Mouse (Mus musculus) layer of hippocampus, adult 18-20 months (tissue): ENCODE measurements around the gene Vldlr. TPM values are rescaled to one million over a fixed set of nuclear protein-coding genes. Genes with fewer than 3 reads are reported as not detected.

Experiments
- DNase-seq, 2 experiments: peaks; one replicate each; pipeline ENCODE4 v3.0.0; 2022; ENCODE audit warnings: low spot score in 2 of 2
- long read RNA-seq: library from polyadenylated mRNA; stranded (forward); transcript quantifications from one replicate; pipeline ENCODE4 v2.0.0, GENCODE M21; 2021
- total RNA-seq, 2 experiments: library from RNA; stranded (reverse); gene quantifications; 2 replicates each; pipeline ENCODE4 v1.2.3; 2021

Vldlr gene
- total RNA-seq: 10 to 100 TPM; 48.9 to 49.2 TPM
- long read RNA-seq, full-length matches to known transcripts: 16 of 35 reads
- long read RNA-seq, partial matches to known transcripts: 15 of 35 reads
- long read RNA-seq, other reads (novel, unspliced or antisense): 4 of 35 reads

GRCm38 (mm10) chr19:27216318-27216717, at the start of gene Vldlr:
Gene Vldlr, plus strand, starts transcription at chr19:27216484.
- DNase-seq: peak in 1 of 2 experiments; percentile 65

DNA sequence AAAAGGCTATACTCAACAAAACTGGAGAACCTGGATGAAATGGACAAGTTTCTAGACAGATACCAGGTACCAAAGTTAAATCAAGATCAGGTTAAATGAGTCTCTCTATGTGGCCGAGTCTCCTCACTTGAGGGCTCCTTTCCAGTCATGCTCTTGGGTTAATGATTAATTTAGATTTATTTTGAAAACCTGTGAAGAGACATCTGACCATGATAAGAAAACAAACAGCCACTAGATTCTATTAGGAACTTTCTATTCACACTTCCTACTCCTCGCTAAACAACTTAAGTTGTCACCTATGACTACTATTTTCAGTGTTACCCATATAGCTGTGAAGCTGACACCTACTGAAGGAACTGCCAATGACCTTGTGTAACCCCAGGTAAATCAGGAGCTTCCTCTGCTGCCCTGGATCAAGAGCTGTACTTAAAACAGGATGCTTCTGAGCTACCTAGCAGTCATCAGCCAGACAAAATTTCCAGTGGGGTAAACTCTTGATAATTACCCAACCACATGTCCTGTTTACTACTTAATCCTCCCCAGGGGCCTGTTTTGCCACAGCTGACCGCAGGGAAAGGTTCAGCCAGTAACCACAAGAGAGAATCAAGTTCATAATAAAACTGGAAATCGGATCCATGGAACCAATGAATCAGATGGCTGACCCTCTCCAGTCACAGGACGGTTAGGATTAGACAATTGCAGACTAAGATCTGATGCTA, 48.5 kb upstream of the Vldlr start:
- no peak for DNase-seq

DNA sequence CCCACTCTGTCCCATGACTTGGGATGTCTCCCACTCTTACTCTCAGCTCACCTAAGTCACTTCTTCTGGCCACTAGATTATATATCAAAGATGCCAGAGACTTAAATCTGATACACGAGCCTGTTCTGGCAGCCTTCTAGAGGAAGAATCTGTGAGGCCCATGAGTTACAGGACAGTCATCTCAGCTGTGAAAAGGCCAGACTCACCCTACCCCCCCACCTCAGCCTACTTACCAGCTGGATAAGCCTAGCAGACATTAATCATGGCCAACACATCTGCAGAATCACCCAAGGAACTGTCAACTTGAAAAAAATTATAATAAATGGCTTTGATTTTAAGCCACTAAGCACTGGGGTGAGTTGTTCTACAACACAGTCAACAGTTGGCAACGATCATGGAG, 42.4 kb upstream of the Vldlr start:
- DNase-seq: no peak

DNA sequence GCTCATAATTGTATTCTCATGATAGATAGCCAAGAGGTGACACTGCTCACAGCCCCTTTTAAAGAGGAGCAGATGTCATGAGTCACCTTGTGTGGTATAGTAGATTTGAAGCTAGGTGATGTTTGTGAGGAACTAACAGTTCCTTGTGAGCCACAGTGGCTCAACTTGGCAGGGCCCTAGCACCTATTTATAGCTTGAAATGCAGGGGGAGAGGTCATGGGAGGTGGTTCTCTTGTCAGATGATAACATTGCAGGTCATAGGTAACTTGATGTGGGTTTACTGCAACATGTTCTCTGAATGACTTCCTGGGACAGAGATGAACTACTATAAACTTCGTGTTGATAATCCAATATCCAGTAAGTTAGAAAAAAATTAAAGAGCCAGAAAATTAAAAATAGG, 40.7 kb upstream of the Vldlr start:
- DNase-seq: no peak

GRCm38 (mm10) chr19:27176558-27176957, 39.7 kb upstream of the Vldlr start:
- no peak for DNase-seq

GRCm38 (mm10) chr19:27178195-27178807, 38.0 kb upstream of the Vldlr start:
- DNase-seq: no peak

GRCm38 (mm10) chr19:27180351-27181122, 35.7 kb upstream of the Vldlr start:
- DNase-seq: peak in 1 of 2 experiments; percentile 25

DNA sequence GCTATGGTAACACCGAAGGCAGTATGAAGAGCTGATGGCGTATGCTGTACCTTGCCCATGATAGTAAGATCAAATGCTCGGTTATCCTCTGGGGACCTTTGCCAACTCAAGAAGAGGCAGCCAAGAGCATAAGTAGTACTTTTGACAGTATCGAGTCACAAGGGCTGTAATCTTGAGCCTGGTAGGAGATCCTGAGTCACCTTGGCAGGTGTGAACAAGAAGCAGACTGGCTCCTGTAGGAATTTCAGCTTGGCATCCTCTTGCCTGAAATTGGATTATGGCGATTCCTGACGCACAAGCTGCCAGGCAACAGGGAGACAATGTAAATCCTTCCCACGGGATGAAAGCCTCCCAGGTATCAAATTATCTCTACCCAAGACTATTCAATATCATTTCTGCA, 32.8 kb upstream of the Vldlr start:
- DNase-seq: no peak

DNA sequence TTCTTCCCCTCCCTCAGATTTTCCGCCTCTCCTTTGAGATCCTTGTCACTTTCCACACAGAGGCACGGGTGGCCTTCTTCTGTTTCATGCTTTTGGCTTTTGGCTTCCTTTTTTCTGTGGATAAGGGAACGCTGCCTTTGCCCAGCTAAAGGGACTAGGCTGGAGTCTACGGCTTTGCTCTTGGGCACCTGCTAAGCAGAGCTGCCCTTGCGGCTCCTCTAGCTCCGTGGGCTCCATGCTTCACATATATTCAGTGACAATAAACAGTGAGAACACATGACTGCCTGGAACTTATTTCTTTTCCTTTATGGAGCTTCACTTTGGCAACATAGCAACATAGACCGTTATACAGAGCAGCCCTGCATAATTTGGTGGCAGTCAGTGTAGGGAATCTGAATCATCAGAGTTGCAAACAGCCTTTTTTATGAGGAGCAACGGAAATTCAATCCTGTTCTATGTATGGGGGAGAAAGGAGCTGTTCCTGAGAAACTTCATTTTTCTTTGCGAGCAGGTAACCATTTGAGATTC, 12.5 kb upstream of the Vldlr start:
- DNase-seq: no peak

DNA sequence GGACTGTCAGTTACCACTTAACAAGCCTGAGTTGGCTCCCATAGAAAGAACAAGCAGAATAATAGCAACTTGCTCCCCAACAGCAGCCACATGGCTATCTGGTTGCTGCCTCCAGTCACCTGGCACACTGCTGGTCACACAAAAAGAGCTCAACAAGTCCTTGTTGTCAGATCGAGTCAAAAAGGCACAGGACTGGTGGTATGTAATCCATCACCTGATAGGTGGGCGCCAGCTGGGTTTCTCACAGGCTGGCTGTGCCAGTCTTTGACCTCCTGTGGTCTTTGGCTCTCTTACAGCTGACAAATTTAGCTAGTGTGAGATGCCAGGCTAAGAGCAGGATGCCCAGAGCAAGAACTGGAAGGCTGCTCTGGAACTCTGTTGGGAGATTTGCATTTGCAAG, 5.3 kb upstream of the Vldlr start:
- DNase-seq: no peak

DNA sequence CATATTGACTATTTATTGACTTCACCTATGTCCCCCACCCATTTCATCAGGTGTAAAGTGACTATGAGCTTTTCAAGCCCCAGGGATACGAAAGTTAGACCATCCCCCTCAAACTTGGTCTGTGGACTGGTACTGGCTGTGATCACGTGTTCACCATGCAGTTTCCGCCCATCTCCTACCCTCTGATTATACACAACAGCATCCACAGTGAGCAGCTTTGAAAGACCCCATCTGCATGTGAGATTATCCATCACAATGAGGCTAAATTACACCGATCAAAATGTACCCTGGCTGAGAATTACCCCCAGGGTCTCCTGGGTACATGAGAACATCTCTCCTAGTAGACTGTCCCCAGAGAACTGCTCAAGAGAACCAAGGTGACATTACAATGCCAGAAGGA, 688 bp upstream of the Vldlr start:
- DNase-seq: no peak

GRCm38 (mm10) chr19:27216767-27217403, 601 bp downstream of the Vldlr start:
- peak; percentile 47 to 75 for DNase-seq

DNA sequence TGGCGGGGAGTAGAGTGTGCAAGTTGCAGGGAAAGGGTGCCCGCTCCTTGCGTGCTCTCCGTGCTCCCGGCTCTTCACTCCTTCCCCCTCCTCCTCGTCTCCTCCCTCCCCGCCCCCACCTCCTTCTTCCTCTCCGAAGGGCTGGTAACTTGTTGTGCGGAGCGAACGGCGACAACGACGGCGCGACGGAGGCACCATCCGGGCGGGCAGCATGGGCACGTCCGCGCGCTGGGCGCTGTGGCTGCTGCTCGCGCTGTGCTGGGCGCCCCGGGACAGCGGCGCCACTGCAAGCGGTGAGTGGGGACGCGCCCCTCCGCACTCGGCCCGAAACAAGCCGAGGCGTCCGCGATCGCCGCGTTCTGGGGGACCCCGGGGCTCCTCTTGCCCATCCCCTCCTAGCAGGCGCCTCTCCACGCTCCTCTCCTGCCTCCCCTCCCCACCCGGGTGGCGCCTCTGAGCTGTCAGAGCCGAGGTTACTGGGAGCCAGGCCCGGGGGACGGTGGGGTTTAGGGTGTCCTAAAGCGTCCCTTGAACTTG, 1.2 kb downstream of the Vldlr start:
- DNase-seq: peak; percentile 49 to 72

GRCm38 (mm10) chr19:27217941-27218411, 1.7 kb downstream of the Vldlr start:
- DNase-seq: peak; percentile 36 to 52

- DNase-seq: peak; percentile 50 to 69
Observed at GRCm38 (mm10) chr19:27218561-27219262, 2.4 kb downstream of the Vldlr start.

DNA sequence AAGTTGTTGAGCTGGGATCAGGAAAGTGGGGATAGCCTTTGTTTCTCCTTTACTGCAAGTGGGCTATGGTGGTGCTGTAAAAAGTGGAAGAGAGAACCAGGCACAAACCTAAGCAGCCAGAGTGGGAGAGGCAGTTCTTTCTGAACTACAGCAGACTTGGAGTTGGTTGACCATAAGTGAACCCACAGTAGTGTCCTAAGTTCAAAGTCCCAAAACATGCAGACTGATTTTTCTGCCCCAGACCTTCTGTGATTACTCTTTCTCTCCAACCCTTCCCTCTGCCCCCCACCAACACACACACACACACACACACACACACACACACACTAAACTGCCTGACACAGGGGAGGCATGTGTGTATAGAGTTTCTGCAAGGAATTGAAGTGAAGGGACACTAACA, 3.3 kb downstream of the Vldlr start:
- no peak for DNase-seq

DNA sequence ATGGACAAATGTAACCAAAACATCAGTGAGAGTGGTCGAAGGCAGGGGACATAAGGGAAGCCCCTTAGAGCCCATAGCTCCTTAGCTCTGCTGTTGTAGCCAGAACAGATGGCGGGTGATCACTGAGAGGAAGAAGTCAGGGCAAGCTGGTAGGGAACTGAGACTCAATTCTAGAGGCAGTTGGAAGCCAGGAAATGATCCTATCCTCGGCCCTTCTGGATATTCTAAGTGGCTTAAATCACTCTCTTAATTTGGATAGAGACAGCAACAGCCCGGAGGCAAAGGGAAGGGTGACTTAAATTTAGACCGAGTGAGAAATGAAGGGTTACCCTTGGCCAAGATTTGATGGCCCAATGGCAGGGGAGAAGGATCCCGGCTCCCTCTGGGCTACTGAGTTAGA, 6.8 kb downstream of the Vldlr start:
- DNase-seq: no peak

DNA sequence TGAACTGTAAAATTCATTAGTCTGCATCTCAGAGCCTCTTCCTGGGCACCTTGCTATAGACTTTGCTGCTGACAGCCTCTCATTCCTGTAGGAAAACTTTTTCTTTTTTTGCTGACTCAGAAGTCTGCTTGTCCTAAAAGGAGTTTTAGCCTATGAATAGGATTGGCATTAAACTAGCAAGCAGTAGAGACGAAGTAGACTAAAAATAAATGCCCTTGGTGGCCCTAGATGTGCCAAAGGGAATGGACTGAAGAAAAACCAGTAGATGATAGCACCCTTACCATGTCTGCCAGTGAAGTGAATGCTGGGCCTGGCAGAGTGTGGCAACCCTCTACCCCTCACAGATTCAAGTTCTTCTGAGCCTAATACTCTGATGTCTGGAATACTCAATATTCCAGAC, 8.1 kb downstream of the Vldlr start:
- no peak for DNase-seq

- DNase-seq: no peak
Observed at GRCm38 (mm10) chr19:27226626-27227025, 10.3 kb downstream of the Vldlr start.

- peak in 1 of 2 experiments; percentile 41 for DNase-seq
Observed at GRCm38 (mm10) chr19:27227131-27227530, 10.8 kb downstream of the Vldlr start.
